Mouse (Mus musculus): Measurements from ENCODE around the gene Pnisr.

DNA sequence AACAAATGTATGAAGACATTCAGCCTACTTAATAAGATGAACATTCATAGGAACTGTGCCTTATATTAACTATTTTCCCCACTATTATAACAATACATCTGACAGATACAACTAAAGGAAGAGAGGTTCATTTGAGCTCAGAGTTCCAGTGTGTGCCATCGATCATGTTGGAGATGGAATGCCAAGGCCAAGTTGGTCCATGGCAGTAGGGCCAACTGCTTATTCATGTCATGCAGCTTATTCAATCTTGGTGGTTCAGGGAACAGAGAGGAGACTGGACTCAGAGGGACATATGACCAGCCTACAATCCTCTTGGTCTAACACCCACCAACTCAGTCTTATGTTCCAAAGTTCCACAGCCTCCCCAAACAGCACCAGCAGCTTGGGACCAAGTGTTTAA, 46.4 kb upstream of the Pnisr start:
- TF ChIP-seq POLR2A (IDR thresholded peaks at IDR 0.05; ENCODE audit: insufficient read depth, low read length) (no peak), CTCF (IDR thresholded peaks at IDR 0.05; ENCODE audit: low read depth, low read length) (no peak), EP300 (IDR thresholded peaks at IDR 0.05; ENCODE audit: insufficient read depth, low read depth, low read length) (no peak)

Data from ES-Bruce4 (cell line).